Mouse (Mus musculus) cortical plate, adult 2 months (tissue): Measurements from ENCODE around the gene Ipo11.

Experiments used
- CTCF ChIP-seq: fragments of 200-500 bp; IDR thresholded peaks from 2 replicates; pipeline ENCODE4 v1.5.1; 2011; ENCODE audit warnings: mild to moderate bottlenecking, control low read depth, low read length; ENCODE audit not compliant: insufficient read depth; ENCODE audit errors: extremely low read depth
- POLR2A ChIP-seq: fragments of 200-500 bp; IDR thresholded peaks from 2 replicates; pipeline ENCODE4 v1.6.1; 2011; ENCODE audit warnings: mild to moderate bottlenecking, low read length, control low read depth; ENCODE audit not compliant: insufficient read depth; ENCODE audit errors: extremely low read depth

DNA sequence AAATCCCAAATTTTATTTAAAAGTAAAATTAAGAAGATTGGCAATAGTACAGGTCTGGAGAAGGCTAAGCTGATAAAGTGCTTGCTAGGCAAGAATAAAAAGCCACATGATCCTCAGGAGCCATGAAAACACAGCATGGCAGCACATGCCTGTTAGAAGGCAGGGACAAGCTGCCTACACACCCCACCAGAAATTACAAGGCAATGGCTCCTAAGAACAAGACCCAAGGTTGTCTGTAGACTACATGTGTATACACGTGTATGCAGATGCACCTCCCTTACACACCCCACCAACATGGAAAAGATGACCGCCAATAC, 112.9 kb downstream of the Ipo11 start:
- TF ChIP-seq CTCF: no peak
- no peak for TF ChIP-seq POLR2A
